Mouse (Mus musculus) kidney, adult 2 months (tissue): ENCODE measurements around the gene Gm10203.

ENCODE experiments used
- CTCF ChIP-seq: fragments of 200-500 bp; conservative IDR thresholded peaks from 2 replicates; pipeline ENCODE4 v1.5.1; 2011; ENCODE audit warnings: low read depth, mild to moderate bottlenecking, control low read depth, low read length, moderate library complexity, mixed read lengths; ENCODE audit not compliant: insufficient read depth, insufficient read length
- POLR2A ChIP-seq: fragments of 200-500 bp; IDR thresholded peaks from one replicate; pipeline ENCODE4 v1.6.1; 2011; ENCODE audit warnings: low read depth, low read length, control low read depth

DNA sequence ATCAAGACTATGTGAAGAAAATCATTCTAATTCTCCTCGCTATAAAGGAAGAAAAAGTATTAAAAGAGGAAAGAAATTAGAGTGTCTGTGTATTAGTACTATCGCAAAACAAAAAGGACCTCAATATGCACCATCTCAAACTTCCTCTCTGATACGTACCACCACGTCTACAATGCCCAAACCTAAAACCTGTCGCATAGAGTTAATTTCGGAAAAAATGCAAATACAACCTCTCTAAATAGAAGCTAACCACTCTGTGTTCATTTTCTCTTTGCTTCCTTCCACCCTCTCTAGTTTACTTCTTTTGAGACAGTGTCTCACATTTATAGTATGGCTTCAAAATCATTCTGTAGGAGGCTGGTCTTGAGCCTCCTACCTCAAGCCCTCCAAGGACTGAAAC is 37.6 kb upstream of the Gm10203 start:
- no peak for TF ChIP-seq CTCF
- TF ChIP-seq POLR2A = no peak
